Mouse (Mus musculus) lung, embryonic 16.5 days (tissue): Measurements from ENCODE around the gene Ilvbl. TPM values are rescaled to one million over a fixed set of nuclear protein-coding genes. Genes with fewer than 3 reads are reported as not detected.
A peak's percentile ranks its signal among the peaks of the same experiment; 100 is the strongest.
"Not testable (repeated sequence)": the region's sequence is repeated elsewhere in the genome, so short reads cannot be mapped to it uniquely, and the experiment has no call there.

Experiments used
- ATAC-seq: fragments of 200-750 bp; cut with Nextera tagmentation; 2 replicates; pipeline ENCODE4 v1.8.0; 2017; ENCODE audit warnings: low read depth, mild to moderate bottlenecking, moderate library complexity
- H3K27ac ChIP-seq: fragments of 300-500 bp; sonication (generic); 2 replicates; pipeline ENCODE4 v1.5.1; 2014; ENCODE audit warnings: mild to moderate bottlenecking, control low read depth, low read length
- H3K27me3 ChIP-seq: fragments of 300-500 bp; sonication (generic); 2 replicates; pipeline ENCODE4 v1.6.1; 2014; ENCODE audit warnings: low read depth, low read length, mixed read lengths; ENCODE audit not compliant: control insufficient read depth, insufficient read depth
- H3K36me3 ChIP-seq: fragments of 300-500 bp; sonication (generic); 2 replicates; pipeline ENCODE4 v1.6.1; 2014; ENCODE audit warnings: low read length; ENCODE audit not compliant: control insufficient read depth, insufficient read depth
- H3K4me1 ChIP-seq: fragments of 300-500 bp; sonication (generic); replicated peaks from 2 replicates; pipeline ENCODE4 v1.6.1; 2014; ENCODE audit warnings: low read length, mixed read lengths; ENCODE audit not compliant: control insufficient read depth, insufficient read depth
- H3K4me2 ChIP-seq: fragments of 300-500 bp; sonication (generic); 2 replicates; pipeline ENCODE4 v1.6.1; 2014; ENCODE audit warnings: low read depth, low read length, control low read depth
- H3K4me3 ChIP-seq: fragments of 300-500 bp; sonication (generic); 2 replicates; pipeline ENCODE4 v1.5.1; 2014; ENCODE audit warnings: mild to moderate bottlenecking, low read length, control low read depth
- H3K9ac ChIP-seq: fragments of 300-500 bp; sonication (generic); 2 replicates; pipeline ENCODE4 v1.6.1; 2014; ENCODE audit warnings: low read length, control low read depth
- H3K9me3 ChIP-seq: fragments of 300-500 bp; sonication (generic); 2 replicates; pipeline ENCODE4 v1.6.1; 2016; ENCODE audit warnings: low read length; ENCODE audit not compliant: control insufficient read depth
- WGBS: fragments of 180-500 bp; shearing (Covaris S2); extraction: QIAGEN DNeasy Blood & Tissue Kit; methylation state at CpG from one replicate; pipeline ENCODE4 v1.1.7; 2014; 5-methylcytosine and 5-hydroxymethylcytosine counted together
- polyA plus RNA-seq: library from polyadenylated mRNA; unstranded; fragments of >200 nt; fragmentation: Nextera tagmentation; extraction: Ambion mirVana; gene quantifications from 2 replicates; pipeline ENCODE4 v1.2.1, GENCODE M21; 2015

Ilvbl gene
- 50.1 and 50.4 TPM in 2 replicates for polyA plus RNA-seq

GRCm38 (mm10) chr10:78574250-78575104, at the start of gene Ilvbl:
Ilvbl (plus strand) TSS chr10:78574346.
- H3K9ac ChIP-seq: peak within 1 kb of the TSS; percentile 80
- peak; percentile 92 for ATAC-seq
- H3K27me3 ChIP-seq: no peaks in the 10 kb centered on the region
- H3K9me3 ChIP-seq: no peaks in the 10 kb centered on the region
- WGBS: under 1% methylated on average over 51 of the region's 51 CpGs
- H3K4me1 ChIP-seq: peaks cover 5% of the 10 kb centered on the region
- H3K4me2 ChIP-seq: peak within 1 kb of the TSS; percentile 71
- peak within 1 kb of the TSS; percentile 95 for H3K27ac ChIP-seq
- H3K36me3 ChIP-seq: no peaks in the 10 kb centered on the region
- peak within 1 kb of the TSS; percentile 70 for H3K4me3 ChIP-seq

- H3K4me1 ChIP-seq, H3K4me3 ChIP-seq, H3K36me3 ChIP-seq, ATAC-seq, H3K9ac ChIP-seq, H3K27me3 ChIP-seq, H3K9me3 ChIP-seq, H3K4me2 ChIP-seq, H3K27ac ChIP-seq: not testable (repeated sequence)
- WGBS: 51% methylated on average over 3 of the region's 3 CpGs
Observed at GRCm38 (mm10) chr10:78525071-78525470, 49.1 kb upstream of the Ilvbl start.

GRCm38 (mm10) chr10:78525511-78525910, 48.6 kb upstream of the Ilvbl start:
- 48% methylated on average over 4 of the region's 4 CpGs for WGBS

GRCm38 (mm10) chr10:78540943-78541342, 33.2 kb upstream of the Ilvbl start:
- no peak overlapping the region for H3K4me2 ChIP-seq
- WGBS: 54% methylated on average over 2 of the region's 2 CpGs
- H3K27me3 ChIP-seq: no peaks in the 10 kb centered on the region
- ATAC-seq: no peak
- no peak overlapping the region for H3K27ac ChIP-seq
- H3K4me1 ChIP-seq: no peaks in the 10 kb centered on the region
- no peaks in the 10 kb centered on the region for H3K36me3 ChIP-seq
- H3K9me3 ChIP-seq: no peaks in the 10 kb centered on the region
- no peak overlapping the region for H3K4me3 ChIP-seq
- no peak overlapping the region for H3K9ac ChIP-seq

More at GRCm38 (mm10) chr10:78525511-78525910, 48.6 kb upstream of the Ilvbl start:
- Histone ChIP-seq H3K4me2 (no peak overlapping the region), H3K4me3 (no peak overlapping the region), H3K27me3 (no peaks in the 10 kb centered on the region), H3K9ac (no peak overlapping the region), H3K36me3 (no peaks in the 10 kb centered on the region), H3K27ac (no peak overlapping the region), H3K9me3 (no peaks in the 10 kb centered on the region), H3K4me1 (no peaks in the 10 kb centered on the region)
- no peak for ATAC-seq

- H3K4me3 ChIP-seq: no peak overlapping the region
- H3K9me3 ChIP-seq: no peaks in the 10 kb centered on the region
- H3K27me3 ChIP-seq: no peaks in the 10 kb centered on the region
- WGBS: 64% methylated on average over 1 of the region's 1 CpGs
- no peak overlapping the region for H3K27ac ChIP-seq
- H3K9ac ChIP-seq: no peak overlapping the region
- no peak overlapping the region for H3K4me2 ChIP-seq
- ATAC-seq: no peak
- no peaks in the 10 kb centered on the region for H3K4me1 ChIP-seq
- no peaks in the 10 kb centered on the region for H3K36me3 ChIP-seq
Observed at GRCm38 (mm10) chr10:78565070-78565469, 9.1 kb upstream of the Ilvbl start.

GRCm38 (mm10) chr10:78569191-78569590, 5.0 kb upstream of the Ilvbl start:
- H3K36me3 ChIP-seq: no peaks in the 10 kb centered on the region
- 79% methylated on average over 3 of the region's 3 CpGs for WGBS
- no peak for ATAC-seq
- H3K27ac ChIP-seq: no peak overlapping the region
- H3K9ac ChIP-seq: no peak overlapping the region
- H3K9me3 ChIP-seq: no peaks in the 10 kb centered on the region
- H3K27me3 ChIP-seq: no peaks in the 10 kb centered on the region
- no peaks in the 10 kb centered on the region for H3K4me1 ChIP-seq
- H3K4me2 ChIP-seq: no peak overlapping the region
- no peak overlapping the region for H3K4me3 ChIP-seq

GRCm38 (mm10) chr10:78569686-78570085, 4.5 kb upstream of the Ilvbl start:
- H3K4me1 ChIP-seq: no peaks in the 10 kb centered on the region
- H3K4me3 ChIP-seq: no peak overlapping the region
- 41% methylated on average over 3 of the region's 3 CpGs for WGBS
- H3K9me3 ChIP-seq: no peaks in the 10 kb centered on the region
- H3K4me2 ChIP-seq: no peak overlapping the region
- no peak overlapping the region for H3K27ac ChIP-seq
- no peaks in the 10 kb centered on the region for H3K27me3 ChIP-seq
- H3K9ac ChIP-seq: no peak overlapping the region
- ATAC-seq: no peak
- H3K36me3 ChIP-seq: no peaks in the 10 kb centered on the region

- 51% methylated on average over 6 of the region's 6 CpGs for WGBS
- Histone ChIP-seq H3K9ac (no peak overlapping the region), H3K4me3 (no peak overlapping the region), H3K27ac (no peak overlapping the region), H3K27me3 (no peaks in the 10 kb centered on the region), H3K36me3 (no peaks in the 10 kb centered on the region), H3K9me3 (no peaks in the 10 kb centered on the region), H3K4me1 (no peaks in the 10 kb centered on the region; the same call in 1 of the 2 replicates), H3K4me2 (no peak overlapping the region)
- ATAC-seq: no peak
Observed at GRCm38 (mm10) chr10:78570416-78570815, 3.7 kb upstream of the Ilvbl start.

GRCm38 (mm10) chr10:78570897-78571296, 3.2 kb upstream of the Ilvbl start:
- ATAC-seq: no peak
- H3K9ac ChIP-seq: no peak overlapping the region
- WGBS: 48% methylated on average over 2 of the region's 2 CpGs

More at GRCm38 (mm10) chr10:78570897-78571296, 3.2 kb upstream of the Ilvbl start:
- no peaks in the 10 kb centered on the region for H3K27me3 ChIP-seq
- no peaks in the 10 kb centered on the region for H3K36me3 ChIP-seq
- no peak overlapping the region for H3K27ac ChIP-seq
- H3K4me3 ChIP-seq: no peak overlapping the region
- H3K9me3 ChIP-seq: no peaks in the 10 kb centered on the region
- H3K4me2 ChIP-seq: no peak overlapping the region
- H3K4me1 ChIP-seq: peaks cover 4% of the 10 kb centered on the region
